Mouse (Mus musculus) thymus, postnatal 25 days (tissue): ENCODE data around the gene 4933415A04Rik.

Experiments
- DNase-seq: peaks from one replicate; pipeline ENCODE4 v3.0.0; 2022

4933415A04Rik gene

DNA sequence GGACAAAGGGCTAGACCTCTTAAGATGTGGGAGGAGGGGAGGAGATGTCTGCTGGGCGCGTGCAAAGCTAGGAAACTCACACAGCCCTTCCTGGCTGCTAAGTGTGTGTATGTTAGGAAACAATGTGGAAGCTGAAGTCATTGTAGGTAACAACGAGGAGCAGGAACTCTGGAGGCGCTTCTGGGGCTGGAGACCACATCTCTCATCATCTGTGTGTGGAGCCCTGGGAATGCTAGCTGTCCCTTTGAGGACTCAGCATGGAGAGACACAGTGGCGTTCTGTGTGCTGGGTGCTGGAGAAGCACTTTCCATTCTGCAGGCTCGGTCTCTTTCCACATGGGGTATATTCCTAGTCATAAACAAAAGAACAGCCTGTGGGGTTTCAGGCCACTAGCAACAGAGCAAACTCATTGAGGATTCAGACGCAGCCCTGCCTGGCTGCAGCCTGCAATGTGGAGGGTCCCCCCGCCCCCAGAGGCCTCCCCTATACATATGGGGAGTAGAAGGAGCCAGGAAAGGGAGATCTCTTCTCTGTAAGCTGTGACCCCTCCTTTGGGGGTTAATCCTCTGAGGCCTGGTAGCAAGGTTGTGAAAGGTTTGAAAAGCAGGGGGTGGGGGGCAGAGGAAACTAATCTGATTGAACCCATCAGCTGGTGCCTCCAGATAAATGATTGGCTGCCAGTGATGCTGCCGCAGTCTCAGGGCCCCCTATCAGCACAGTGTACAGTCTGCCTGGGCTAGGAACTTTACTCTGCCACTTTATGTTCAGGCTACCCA, 11.3 kb upstream of the 4933415A04Rik start:
- DNase-seq: no peak

DNA sequence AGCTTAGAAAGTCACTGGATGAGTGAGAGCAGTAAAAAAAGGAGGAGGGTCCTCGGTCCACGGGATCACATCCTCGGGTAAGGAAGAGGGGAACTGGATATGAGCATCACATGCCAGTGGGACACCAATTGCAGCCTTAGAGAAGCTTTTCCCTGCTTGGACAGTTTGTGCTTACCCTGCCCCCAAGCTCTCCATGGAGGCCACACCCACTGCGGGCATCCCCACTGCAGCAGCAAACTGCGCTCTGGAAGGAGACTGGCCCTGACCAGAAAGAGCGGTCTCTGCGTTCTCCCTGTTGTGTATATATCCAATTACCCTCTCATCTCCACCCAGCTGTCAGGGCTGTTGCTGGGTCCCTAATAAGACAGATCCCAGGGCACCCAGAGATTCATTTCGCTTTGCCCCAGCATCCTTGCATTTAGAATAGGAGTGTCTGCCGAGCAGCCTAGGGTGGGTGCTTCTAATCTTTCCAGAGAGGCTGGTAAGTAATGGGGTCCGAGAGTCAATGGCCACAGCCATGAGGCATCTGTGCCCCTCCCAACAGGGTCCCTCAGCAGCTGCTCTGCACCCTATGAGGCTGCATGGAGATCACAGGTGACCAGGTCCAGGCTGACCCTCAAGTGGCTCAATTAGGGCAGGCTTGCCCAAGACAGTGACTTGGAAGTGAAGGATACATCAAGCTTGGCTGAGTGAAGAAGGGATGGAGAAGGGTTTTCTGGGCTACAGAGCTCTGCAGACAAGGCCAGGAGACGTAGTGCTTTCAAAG, 8.9 kb upstream of the 4933415A04Rik start:
- no peak for DNase-seq

DNA sequence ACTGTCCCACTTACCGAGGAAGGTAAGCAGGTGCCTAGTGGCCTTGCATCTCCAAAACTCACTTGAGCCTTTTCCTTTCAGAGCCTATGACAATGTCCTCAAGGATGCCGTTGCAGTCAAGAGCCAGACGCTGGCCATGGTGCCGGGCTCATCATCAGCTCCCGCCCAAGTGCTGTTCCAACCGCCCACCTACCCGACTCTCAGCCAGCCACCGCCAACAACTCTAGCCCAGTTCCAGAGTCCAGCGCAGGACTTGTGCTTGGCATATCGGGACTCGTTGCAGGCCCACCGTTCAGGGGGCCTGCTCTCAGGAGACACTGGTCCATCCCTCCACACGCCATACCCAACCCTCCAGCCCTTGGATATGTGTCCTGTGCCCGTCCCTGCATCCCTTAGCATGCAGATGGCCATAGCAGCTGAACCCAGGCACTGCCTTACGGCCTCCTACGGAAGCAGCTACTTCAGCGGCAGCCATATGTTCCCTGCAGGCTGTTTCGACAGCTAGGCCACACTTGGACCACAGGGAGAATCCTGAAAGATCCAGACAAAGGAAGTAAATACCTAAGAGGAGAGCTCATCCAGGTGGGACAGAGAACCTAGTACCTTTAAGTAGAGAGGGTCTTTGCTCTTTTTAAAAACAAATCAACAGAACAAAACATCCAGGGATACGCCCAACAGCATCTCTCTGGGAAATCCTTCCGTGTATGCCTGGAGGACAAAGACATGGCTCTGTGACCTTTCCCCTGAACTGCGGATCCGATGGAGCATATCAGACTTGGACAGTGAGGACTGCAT, 1.4 kb upstream of the 4933415A04Rik start:
- DNase-seq: no peak

DNA sequence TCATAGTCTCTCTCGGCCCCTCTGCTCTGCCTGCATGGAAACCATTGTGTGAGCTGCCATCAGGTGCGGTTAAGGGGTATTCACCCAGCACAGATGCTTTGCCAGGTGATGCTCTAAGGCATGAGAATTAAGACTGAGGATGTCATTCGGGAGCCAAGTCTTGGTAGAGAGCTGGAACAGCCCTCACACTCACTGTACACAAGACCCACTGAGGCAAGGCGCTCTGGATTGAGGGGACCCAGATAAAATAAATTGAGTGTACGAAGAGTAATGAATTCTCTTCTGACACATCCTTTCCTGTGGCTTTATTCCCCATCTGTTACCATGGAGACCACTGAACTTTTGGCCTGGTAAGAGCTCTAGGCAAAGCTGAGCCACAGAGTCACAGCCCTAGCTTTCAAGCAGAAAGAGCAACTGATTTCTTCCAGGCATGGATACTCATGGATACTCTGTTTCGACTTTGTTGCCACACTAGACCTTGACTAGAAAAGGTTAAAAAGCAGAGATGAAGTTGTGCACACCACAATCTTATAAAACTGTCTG, 2.8 kb downstream of the 4933415A04Rik start:
- DNase-seq: no peak

DNA sequence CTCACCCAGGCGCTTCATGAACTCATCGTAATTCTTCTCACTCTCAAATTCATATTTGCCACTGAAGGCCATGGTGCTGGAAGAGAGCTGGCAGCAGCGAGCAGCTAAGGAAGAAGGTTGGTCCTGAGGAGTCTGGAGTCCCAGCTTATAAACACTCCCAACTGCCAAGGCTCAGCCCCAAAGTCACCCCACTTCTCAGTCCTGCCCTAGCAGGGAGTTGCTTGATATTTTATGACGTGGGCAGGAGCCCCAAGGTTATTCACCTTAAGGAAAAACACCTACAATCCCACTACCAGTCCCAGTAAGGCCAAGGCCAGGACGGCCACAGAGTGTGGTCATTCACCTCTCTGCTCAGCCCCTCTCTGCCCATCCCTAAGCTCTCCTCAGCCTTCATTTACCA, 14.6 kb downstream of the 4933415A04Rik start, which contains the start of gene Fabp6:
Gene Fabp6, minus strand, starts transcription at position 101 of the 400 bp plus-strand sequence.
- DNase-seq: no peak

DNA sequence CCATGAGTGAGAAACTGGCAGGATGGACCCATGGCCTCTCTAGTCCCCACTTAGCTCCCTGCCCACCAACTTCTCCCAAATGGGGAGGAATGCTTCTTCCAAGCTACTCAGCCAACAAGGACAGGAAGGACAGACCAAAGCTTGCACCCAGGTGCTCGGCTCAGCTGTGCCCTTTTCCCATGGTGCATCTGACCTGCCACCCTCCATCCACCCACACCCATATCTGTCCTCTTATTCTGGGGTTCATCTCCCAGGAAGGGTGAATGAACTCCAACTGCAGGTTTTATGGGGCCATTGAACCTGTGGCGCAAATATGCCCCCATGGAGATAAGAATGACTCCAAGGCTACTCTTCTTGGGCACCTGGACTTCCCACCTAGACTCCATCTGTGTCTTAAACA, 17.4 kb downstream of the 4933415A04Rik start:
- DNase-seq: no peak

DNA sequence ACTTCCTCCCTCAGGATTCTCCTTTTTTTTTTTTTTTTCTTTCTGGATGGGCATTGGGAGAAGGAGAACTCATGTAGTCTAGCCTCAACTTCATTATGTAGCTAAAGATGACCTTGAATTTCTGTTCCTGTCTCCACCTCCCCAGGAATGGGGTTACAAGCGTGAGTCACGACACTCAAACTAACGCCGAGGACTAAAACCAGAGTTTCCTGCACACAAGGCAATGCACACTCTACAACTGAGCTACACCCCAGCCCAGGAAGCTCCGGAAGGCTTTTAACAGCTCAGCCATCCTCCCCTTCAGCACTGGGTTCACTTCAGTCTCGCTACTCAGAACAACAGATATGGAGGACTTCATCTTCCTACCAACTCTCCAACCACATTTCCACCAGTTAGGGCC, 18.1 kb downstream of the 4933415A04Rik start:
- no peak for DNase-seq

DNA sequence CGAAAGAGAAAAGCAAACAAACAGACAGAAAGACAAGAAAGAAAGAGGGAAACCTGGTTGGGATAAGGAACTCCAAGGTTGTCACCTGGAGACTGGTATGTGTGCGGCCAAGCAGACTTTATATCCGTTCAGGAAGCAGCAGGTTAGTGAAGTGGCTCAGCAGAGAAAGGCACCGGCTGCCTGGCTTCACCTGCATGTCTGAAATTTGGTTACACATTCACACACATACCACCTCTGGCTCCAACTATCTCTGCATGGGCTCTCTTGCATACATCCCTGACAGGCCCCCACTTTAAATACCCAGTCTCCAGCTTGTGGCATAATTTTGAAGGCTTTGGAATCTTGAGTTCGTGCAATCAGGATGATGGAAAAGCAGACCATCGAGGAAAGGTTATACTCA, 19.0 kb downstream of the 4933415A04Rik start:
- DNase-seq: no peak

DNA sequence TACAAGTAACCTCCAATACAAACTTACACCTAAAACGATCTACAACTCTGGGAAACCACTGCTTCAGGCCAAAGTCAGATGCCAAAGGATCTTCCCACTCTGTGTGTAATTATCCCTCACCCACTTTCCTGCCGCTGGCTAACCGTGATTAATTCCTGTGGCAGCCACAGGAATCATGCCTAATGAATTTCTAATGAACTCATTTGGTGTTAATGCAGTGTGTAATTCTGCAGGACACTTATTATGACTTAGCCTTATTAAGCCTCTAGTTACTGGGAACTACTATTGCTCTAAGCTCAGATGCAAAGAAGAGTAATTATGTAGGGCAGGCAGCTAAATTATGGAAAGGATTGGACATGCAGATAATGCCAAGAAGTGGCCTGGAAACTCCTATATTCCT, 21.6 kb downstream of the 4933415A04Rik start:
- no peak for DNase-seq

DNA sequence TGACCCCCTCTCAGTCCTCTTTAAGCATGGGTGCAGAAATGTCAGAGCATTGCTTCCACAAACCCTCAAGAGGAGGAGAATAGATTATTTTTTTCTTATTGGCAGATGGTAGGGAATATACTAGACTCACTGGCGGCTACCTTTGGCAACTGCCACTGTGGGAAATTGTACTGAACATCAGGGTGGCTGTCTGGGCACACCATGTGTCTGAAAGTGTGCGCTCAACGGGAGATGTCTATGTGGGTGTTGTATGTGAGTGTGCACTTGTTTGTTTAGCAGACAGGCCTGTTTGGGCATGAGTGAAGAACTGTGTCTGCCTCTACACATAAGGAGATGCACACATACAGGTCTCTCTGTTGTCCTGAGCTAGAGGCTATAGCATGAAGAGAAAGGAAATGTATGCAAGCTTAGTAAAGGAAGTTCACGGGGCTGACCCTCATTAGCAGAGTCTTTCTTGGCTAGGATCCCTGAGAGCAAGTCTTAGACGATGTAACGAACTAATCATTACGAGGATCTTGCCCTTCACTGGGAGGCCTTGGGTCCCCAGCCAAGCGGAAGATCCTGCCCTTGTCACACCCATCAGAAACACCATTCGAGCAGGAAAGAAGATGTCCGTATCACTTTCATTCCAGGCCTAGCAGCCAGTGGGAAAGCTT, 23.3 kb downstream of the 4933415A04Rik start:
- DNase-seq: no peak

DNA sequence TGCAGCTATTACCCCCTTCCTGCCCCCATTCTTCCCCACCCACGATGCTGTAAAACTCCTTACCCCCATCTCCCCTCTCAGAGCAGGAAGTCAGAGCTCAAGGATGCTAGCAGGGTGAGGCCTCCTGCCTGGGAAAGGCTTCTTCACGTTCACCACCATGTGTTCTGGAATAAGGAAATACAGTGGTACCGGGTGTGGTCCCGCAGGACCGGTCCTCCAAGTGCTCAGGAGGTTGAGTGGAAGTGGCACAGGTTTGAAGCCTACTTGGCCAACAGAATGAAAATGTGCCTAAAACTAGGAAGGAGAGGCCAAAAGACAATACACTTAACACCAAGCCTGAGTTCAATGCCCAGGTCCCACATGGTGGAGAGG, 23.8 kb downstream of the 4933415A04Rik start:
- DNase-seq: no peak

DNA sequence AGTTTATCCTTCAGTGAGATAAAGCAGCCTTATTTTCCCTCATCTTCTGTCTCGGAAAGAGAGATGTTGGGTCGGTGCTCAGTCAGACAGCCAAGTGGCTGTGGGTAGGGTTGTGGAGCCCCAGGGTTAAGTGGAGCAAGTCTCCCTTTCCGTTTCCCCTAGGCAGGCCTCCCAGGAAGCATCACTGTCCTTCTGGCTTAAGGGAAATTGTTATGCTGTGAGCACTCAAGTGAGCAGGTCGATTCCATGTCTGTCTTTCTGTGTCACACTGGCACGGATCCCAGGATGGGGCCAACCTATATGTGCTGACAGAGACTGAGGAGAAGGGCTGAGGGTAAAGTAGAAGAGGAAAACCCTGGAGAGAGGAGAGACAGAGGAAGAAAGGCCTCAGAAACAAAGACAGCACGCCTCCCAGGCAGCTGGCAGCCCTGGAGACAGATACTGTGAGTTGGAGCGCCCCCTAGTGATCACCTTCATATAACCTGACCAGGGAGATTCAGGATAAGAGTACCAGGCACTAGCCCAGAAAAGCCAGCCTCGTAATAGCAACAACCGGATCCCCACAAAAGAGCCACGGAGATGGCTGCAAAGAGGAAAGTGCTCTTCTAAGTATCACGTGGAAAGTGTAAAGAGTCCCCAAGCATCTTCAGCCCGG, 26.1 kb downstream of the 4933415A04Rik start:
- DNase-seq: peak; percentile 65

DNA sequence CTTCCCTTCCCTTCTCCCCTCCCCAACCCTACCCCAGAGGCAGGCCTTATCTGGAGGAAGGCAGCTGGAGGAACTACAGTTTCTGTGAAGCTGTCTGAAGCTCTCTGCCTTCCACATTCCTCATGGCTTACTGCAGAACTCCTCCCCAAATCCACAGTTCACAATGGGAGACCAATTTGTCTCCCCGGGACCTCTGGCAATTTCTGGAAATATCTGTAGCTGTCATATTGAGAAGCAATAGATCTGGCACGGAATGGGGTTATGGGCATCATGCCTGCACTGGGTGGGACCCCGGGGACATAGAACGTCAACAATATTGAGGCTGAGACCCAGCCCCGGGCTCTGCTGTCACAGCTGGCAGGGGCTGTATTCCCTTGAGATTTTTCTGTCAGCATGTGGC, 31.1 kb downstream of the 4933415A04Rik start:
- DNase-seq: no peak

DNA sequence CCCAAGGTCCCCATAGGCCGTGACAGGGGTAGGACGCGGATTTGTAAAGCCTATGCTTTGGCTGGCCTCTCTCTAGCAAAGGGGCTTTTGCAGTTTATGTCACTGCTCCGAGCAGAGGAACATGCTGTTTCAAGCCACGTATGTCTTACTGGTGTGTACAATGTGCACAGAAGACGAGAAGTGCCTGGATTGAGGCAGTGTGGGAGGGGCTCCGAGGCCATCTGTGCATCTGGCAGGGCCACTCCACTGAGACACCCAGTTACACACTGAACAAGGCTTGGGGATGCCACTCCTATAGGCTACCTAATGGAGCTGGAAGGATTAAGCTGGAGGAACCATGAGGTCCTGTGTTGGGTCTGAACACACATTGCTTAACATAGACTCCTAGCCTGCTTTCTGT, 31.6 kb downstream of the 4933415A04Rik start:
- DNase-seq: no peak

DNA sequence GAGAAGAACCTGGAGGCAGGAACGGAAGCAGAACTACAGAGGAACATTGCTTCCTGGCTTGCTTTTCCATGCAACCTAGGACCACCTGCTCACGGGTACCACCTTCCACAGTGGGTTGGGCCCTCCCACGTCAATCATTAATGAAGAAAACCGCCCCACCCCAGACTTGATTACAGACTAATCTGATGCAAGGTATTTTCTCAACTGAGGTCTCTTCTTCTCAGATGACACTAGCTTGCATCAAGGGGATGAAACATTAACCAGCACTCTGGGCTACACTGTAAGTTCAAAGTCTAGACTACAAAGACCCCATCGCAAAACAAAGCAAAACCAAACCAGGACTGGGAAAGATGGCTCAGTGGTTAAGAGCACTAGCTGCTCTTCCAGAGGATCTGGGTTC, 34.9 kb downstream of the 4933415A04Rik start:
- no peak for DNase-seq

DNA sequence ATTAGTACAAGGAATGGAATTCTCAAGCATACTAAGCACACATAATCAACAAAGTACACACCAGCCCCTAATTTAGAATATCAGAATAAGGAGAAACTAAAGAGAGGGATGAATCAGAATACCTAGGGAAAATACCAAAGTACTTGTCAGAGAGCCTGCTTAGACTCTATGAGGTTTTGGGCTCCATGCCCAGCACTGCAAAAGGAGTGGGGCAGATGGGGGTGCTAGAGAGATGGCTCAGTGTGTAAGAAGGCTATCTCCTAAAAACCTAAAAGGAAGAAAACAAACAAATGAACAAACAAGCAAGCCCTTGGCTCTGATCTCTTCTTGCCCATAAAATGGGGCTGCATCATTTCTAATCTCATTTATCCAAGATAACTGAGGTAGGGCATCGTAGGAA, 37.5 kb downstream of the 4933415A04Rik start:
- no peak for DNase-seq

DNA sequence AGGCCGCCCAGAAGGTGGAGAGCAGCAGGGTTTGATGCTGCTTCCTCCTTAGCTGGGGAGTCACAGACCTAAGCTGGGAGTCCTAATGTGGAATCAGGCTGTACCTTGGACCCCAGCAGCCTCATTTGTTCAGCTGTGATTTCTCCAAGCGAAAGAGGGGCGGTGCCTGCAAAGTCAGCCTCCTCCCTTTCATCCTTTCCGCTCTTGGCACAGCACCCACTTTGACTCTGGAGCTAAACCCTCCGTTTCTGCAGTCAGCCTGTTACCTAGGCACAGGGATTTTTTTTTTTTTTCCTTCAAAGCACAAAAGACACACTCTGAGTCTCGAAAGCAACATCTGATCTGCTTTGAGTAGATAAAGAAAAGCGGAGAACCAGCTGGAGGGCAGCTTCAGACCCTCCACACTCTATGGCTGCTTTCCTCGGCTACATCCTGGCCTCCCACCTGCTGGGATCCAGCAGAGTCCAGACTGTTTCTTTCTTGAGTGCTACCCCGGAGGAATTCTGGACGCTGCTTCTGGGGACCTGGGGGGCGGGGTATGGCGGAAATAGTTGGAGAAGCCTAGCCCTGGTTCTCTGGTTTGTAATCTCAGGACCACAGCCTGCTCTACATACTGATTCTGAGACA, 39.6 kb downstream of the 4933415A04Rik start:
- DNase-seq: no peak

DNA sequence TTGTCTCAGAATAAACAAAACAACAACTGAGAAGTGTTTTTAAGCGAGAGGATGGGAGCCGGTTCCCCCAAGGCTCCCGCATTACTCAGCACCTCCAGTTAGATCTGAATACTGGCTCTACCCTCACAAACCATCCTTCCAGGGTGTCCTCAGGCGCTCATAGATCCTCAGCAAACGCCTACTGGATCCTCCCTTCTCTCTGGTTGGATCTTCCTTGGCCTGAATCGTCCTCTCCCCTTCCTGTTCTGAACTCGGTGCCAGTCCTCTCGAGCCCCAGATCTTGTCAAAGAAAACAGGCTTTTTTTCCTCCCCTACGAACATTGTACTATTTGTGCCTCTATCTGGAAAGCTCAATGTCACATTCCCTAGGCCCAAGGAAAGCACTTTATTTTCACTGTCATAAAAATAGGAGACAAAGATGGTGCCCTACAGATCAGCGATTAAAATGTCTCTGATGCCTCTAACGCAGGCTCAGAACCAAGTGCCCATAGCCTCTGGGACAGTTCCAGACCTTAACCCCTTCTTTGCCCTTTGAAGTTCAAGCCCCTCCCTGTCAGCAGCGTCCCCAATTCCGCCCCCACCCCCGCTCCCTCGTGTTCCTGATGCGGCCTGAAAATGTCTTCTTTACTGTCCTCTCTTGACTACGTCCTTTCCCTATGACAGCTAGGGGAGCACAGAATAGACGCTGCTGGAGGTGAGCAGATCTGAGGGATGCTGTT, 40.2 kb downstream of the 4933415A04Rik start:
- no peak for DNase-seq

DNA sequence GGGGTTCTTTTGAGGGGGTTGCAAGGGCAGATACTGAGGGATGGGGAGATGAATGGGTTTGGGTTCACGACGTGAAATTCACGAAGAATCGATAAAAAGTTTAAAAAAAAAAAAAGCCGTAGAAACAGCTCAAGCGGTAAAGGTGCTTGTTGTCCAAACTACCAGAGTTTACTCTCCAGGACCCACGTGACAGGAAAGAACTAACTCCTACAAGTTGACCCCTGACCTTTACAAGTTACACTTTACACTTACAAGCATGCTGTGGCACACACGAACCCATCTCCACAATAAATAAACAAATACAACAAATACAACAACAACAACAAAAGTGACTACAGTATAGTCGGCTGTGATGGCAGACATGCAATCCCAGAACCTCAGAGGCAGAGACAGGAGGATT, 44.8 kb downstream of the 4933415A04Rik start:
- no peak for DNase-seq

DNA sequence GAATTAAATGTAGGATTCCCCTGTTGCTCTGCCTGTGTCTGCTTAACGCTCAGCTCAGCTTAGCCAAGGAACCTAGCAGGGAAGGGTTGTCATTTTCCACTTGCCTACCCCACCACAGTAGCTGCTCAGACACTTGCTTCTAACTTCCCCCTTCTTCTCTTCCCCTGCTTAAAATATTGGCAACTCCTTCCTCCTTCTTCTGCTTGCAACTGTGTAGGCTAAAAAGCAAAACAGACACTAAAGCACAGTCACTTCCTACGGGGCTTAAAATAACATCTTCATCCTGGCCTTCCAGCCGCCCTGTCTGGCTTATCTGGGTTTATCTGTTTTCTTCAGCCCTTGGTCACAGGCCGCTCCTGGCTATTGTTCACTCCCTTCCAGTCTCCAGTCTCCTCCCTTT, 45.7 kb downstream of the 4933415A04Rik start:
- DNase-seq: no peak

DNA sequence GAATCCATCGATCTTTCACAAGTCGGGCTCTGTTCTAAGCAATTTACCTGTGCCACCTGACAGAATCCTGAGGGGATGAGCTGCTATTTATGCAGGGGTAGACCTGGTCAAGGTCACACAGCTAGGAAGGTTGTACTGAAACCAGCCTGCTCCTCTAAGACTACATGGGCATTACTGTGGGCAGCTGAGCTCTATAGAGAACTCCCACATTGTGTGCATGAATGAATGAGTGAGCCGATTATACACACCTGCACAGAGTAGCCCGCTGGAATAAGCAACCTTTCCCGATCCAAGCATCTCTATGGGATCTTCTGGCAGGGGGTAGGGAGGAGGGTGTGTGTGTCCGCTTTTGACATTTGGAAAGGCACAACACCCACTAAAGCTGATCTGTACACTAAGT, 46.3 kb downstream of the 4933415A04Rik start:
- DNase-seq: no peak
